Mouse (Mus musculus) liver, embryonic 14.5 days (tissue): ENCODE results near the gene Bcl2l11.
A peak's percentile ranks its signal among the peaks of the same experiment; 100 is the strongest.

Source experiments
- CTCF ChIP-seq: IDR thresholded peaks from 2 replicates; pipeline ENCODE4 v1.5.1; 2016; ENCODE audit warnings: antibody characterized with exemption, low read depth, control low read depth
- EP300 ChIP-seq: IDR thresholded peaks from 2 replicates; pipeline ENCODE4 v1.6.1; 2016; ENCODE audit warnings: antibody characterized with exemption, low read depth

- peak; percentile 68 for TF ChIP-seq CTCF
- no peak for TF ChIP-seq EP300
These were observed at the start of gene Bcl2l11 for GRCm38 (mm10) chr2:128125635-128126470.
